Mouse (Mus musculus) ES-Bruce4 (cell line): Measurements from ENCODE around the gene Arhgap31. TPM values are rescaled to one million over a fixed set of nuclear protein-coding genes. Genes with fewer than 3 reads are reported as not detected.
A peak's percentile ranks its signal among the peaks of the same experiment; 100 is the strongest.

Experiments
- H3K27ac ChIP-seq: 2 replicates; pipeline ENCODE4 v1.5.1; 2012; ENCODE audit warnings: low read length, inconsistent platforms; ENCODE audit not compliant: insufficient read depth
- H3K27me3 ChIP-seq: 2 replicates; pipeline ENCODE4 v1.6.1; 2012; ENCODE audit warnings: mild to moderate bottlenecking, low read length, inconsistent platforms; ENCODE audit not compliant: control insufficient read depth, poor library complexity, insufficient read depth, severe bottlenecking
- H3K36me3 ChIP-seq: 2 replicates; pipeline ENCODE4 v1.6.1; 2012; ENCODE audit warnings: inconsistent platforms, mild to moderate bottlenecking, low read length, moderate library complexity; ENCODE audit not compliant: control insufficient read depth, poor library complexity, insufficient read depth, severe bottlenecking
- H3K4me1 ChIP-seq: one replicate; pipeline ENCODE4 v1.8.1; 2011; ENCODE audit warnings: low read length; ENCODE audit not compliant: control insufficient read depth, insufficient read depth
- H3K4me3 ChIP-seq: 2 replicates; pipeline ENCODE4 v1.5.1; 2011; ENCODE audit warnings: low read depth, mild to moderate bottlenecking, low read length
- H3K9ac ChIP-seq: 2 replicates; pipeline ENCODE4 v1.6.1; 2012; ENCODE audit warnings: low read depth, mild to moderate bottlenecking, inconsistent platforms; ENCODE audit not compliant: poor library complexity, severe bottlenecking
- H3K9me3 ChIP-seq: replicated peaks from 2 replicates; pipeline ENCODE4 v1.6.1; 2012; ENCODE audit warnings: mild to moderate bottlenecking, low read length, inconsistent platforms; ENCODE audit not compliant: control insufficient read depth, poor library complexity, insufficient read depth, severe bottlenecking
- CTCF ChIP-seq: IDR thresholded peaks from one replicate; pipeline ENCODE4 v1.8.1; 2011; ENCODE audit warnings: low read depth, low read length
- EP300 ChIP-seq: IDR thresholded peaks from 2 replicates; pipeline ENCODE4 v1.6.1; 2011; ENCODE audit warnings: low read depth, low read length; ENCODE audit not compliant: insufficient read depth
- POLR2A ChIP-seq: IDR thresholded peaks from one replicate; pipeline ENCODE4 v1.8.1; 2011; ENCODE audit warnings: low read length; ENCODE audit not compliant: insufficient read depth
- polyA plus RNA-seq: library from polyadenylated mRNA; stranded (reverse); fragments of >200 nt; gene quantifications from 2 replicates; pipeline ENCODE4 v1.2.4, GENCODE M21; 2011; ENCODE audit warnings: low read depth; ENCODE audit not compliant: missing spikeins, insufficient read depth, insufficient read length

The Arhgap31 gene
- polyA plus RNA-seq, 1 experiment = 1.3 TPM

GRCm38 (mm10) chr16:38632147-38632546 is 80.9 kb downstream of the Arhgap31 start:
- Histone ChIP-seq H3K27me3 (no peaks in the 10 kb centered on the region; the same call in 1 of the 2 replicates), H3K4me1 (peaks cover 4% of the 10 kb centered on the region), H3K9me3 (no peaks in the 10 kb centered on the region), H3K36me3 (no peaks in the 10 kb centered on the region), H3K9ac (no peak overlapping the region), H3K4me3 (no peak overlapping the region), H3K27ac (no peak overlapping the region)
- TF ChIP-seq CTCF (peak; percentile 83), POLR2A (no peak)

GRCm38 (mm10) chr16:38625811-38626369 is 87.2 kb downstream of the Arhgap31 start:
- Histone ChIP-seq H3K9me3 (no peaks in the 10 kb centered on the region), H3K9ac (no peak overlapping the region), H3K36me3 (no peaks in the 10 kb centered on the region), H3K4me3 (no peak overlapping the region), H3K27me3 (no peaks in the 10 kb centered on the region), H3K4me1 (no peaks in the 10 kb centered on the region), H3K27ac (no peak overlapping the region)
- TF ChIP-seq EP300 (no peak), CTCF (no peak), POLR2A (no peak)

- Histone ChIP-seq H3K27ac (no peak overlapping the region), H3K4me3 (no peak overlapping the region), H3K9me3 (no peaks in the 10 kb centered on the region), H3K4me1 (no peaks in the 10 kb centered on the region), H3K27me3 (no peaks in the 10 kb centered on the region), H3K9ac (no peak overlapping the region), H3K36me3 (no peaks in the 10 kb centered on the region)
- TF ChIP-seq EP300 (no peak), POLR2A (no peak)
Observed at GRCm38 (mm10) chr16:38625411-38625810, 87.7 kb downstream of the Arhgap31 start.

GRCm38 (mm10) chr16:38624303-38624702 is 88.8 kb downstream of the Arhgap31 start:
- Histone ChIP-seq H3K27me3 (no peaks in the 10 kb centered on the region), H3K36me3 (no peaks in the 10 kb centered on the region), H3K9ac (no peak overlapping the region), H3K4me3 (no peak overlapping the region), H3K27ac (no peak overlapping the region), H3K9me3 (no peaks in the 10 kb centered on the region), H3K4me1 (no peaks in the 10 kb centered on the region)
- no peak for TF ChIP-seq CTCF
- TF ChIP-seq POLR2A = no peak
- TF ChIP-seq EP300 = no peak

- TF ChIP-seq CTCF = no peak
- TF ChIP-seq EP300 = no peak
- no peak for TF ChIP-seq POLR2A
- H3K4me3 ChIP-seq = no peak overlapping the region
- H3K9me3 ChIP-seq = no peaks in the 10 kb centered on the region
- no peak overlapping the region for H3K9ac ChIP-seq
- no peaks in the 10 kb centered on the region for H3K36me3 ChIP-seq
- H3K4me1 ChIP-seq = no peaks in the 10 kb centered on the region
- H3K27me3 ChIP-seq = no peaks in the 10 kb centered on the region
- no peak overlapping the region for H3K27ac ChIP-seq
Observed at GRCm38 (mm10) chr16:38622283-38622682, 90.8 kb downstream of the Arhgap31 start.

- H3K36me3 ChIP-seq = no peaks in the 10 kb centered on the region
- no peak for TF ChIP-seq EP300
- TF ChIP-seq POLR2A = no peak
- TF ChIP-seq CTCF = no peak
- H3K27ac ChIP-seq = no peak overlapping the region
- H3K4me3 ChIP-seq = no peak overlapping the region
- no peaks in the 10 kb centered on the region for H3K9me3 ChIP-seq
- H3K4me1 ChIP-seq = no peaks in the 10 kb centered on the region
- H3K9ac ChIP-seq = no peak overlapping the region
- H3K27me3 ChIP-seq = no peaks in the 10 kb centered on the region
Observed at GRCm38 (mm10) chr16:38620696-38621450, 92.2 kb downstream of the Arhgap31 start.
